Mouse (Mus musculus): ENCODE measurements at regions not wholly inside any gene's neighbourhood (a gene's known extent, or its start where the extent isn't known, plus 50 kb on each side); places are given as distances from the start of the nearest gene placed in this dataset.
A peak's percentile ranks its signal among the peaks of the same experiment; 100 is the strongest.

DNA sequence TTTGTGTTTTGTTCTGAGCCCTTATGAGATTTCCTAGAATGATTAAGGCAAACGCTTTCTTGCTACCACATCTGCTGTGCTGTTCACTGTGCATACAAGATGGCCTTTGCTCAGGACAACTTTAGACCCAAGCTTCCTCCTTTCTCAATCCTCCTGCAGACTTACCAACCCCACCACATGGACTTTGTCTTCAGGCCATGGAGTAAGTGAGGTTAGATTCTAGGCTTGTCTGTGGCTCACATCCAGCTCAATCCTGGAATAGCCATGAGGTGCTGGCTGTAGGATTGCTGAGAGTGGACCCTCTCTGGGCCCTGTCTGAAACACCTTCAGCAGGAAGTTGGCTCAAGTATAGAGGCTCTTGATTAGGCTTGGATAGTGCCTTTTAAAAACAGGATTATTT is 81.5 kb upstream of the Tut7 start:
- no peak overlapping the region for H3K27ac ChIP-seq
- H3K27me3 ChIP-seq, result no peaks in the 10 kb centered on the region
- H3K36me3 ChIP-seq, result no peaks in the 10 kb centered on the region
- 0 out of 2 replicates have a peak, but pooled peaks cover 3% of the 10 kb centered on the region for H3K4me1 ChIP-seq
- 88% methylated on average over 1 of the region's 1 CpGs for WGBS
- no peak overlapping the region for H3K4me2 ChIP-seq
- 0 out of 2 replicates have a peak, but pooled peaks cover 4% of the 10 kb centered on the region for H3K9me3 ChIP-seq
- no peak overlapping the region for H3K4me3 ChIP-seq
- ATAC-seq (ENCODE audit: insufficient number of reproducible peaks, insufficient read depth, low FRiP score, low TSS enrichment, low read depth), result no peak
- H3K9ac ChIP-seq, result no peak overlapping the region

DNA sequence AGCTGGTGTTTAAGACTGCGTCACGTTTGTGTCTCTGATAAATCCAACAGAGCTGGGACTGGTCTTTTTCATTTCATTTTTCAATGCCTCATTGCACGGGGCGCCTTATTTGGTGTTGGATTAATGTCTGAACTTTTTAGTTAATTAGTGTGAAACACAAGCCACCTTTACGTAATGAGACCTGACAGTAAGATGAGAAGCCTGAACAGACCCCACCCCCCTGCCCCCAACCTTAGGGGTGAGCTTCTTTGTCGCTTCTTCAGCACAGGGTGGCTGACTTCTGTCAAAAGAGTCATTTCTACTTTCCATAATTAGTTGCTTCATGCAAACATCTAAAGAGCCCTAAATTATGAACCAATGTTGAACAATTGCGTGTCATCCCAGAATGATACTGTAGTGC is 76.6 kb upstream of the Tut7 start:
- Histone ChIP-seq H3K36me3 (no peaks in the 10 kb centered on the region), H3K4me3 (no peak overlapping the region), H3K4me2 (no peak overlapping the region), H3K9me3 (no peaks in the 10 kb centered on the region), H3K9ac (no peak overlapping the region), H3K4me1 (0 out of 2 replicates have a peak, but pooled peaks cover 6% of the 10 kb centered on the region), H3K27me3 (no peaks in the 10 kb centered on the region), H3K27ac (no peak overlapping the region)
- ATAC-seq (ENCODE audit: insufficient number of reproducible peaks, insufficient read depth, low FRiP score, low TSS enrichment, low read depth), result 0 out of 2 replicates have a peak, but pooled peaks have one; percentile 32
- WGBS, result 55% methylated on average over 7 of the region's 7 CpGs

DNA sequence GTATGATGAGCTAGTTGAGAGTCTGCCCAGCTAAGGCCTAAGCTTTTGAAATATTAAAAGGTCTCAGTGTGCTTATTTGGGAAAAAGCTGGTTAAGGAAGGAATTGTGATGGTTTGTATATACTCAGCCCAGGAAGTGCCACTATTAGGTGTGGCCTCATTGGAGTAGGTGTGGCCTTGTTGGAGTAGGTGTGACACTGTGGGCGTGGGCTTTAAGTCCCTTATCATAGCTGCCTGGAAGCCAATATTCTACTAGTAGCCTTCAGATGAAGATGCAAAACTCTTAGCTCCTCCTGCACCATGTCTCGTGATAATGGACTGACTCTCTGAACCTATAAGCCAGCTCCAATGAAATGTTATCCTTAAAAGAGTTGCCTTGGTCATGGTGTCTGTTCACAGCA is 72.8 kb upstream of the Tut7 start:
- ATAC-seq (ENCODE audit: insufficient number of reproducible peaks, insufficient read depth, low FRiP score, low TSS enrichment, low read depth), result no peak
- no peak overlapping the region for H3K4me3 ChIP-seq
- WGBS, result 91% methylated on average over 2 of the region's 2 CpGs
- peaks cover 16% of the 10 kb centered on the region for H3K4me1 ChIP-seq
- H3K9me3 ChIP-seq, result no peaks in the 10 kb centered on the region
- no peaks in the 10 kb centered on the region for H3K27me3 ChIP-seq
- H3K27ac ChIP-seq, result no peak overlapping the region
- H3K4me2 ChIP-seq, result no peak overlapping the region
- H3K9ac ChIP-seq, result no peak overlapping the region
- H3K36me3 ChIP-seq, result no peaks in the 10 kb centered on the region

DNA sequence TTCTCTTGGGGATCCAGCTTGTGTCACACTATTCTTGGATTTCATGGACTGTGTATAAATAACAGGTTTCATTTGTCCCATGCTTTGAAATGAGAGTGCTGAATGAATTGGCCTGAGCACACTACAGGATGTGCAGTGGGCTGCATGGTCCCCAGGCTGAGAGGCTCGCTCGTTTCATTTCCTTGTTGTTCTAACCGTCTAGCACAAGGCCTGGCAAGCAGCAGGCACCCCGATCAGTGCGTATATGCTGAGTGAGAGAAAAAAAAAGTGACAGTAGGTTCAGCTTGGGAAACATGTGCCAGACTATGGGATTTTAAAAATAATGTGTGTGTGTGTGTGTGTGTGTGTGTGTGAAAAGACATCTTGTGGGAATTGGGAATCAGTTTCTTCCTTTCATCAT is 71.1 kb upstream of the Tut7 start:
- no peak for ATAC-seq (ENCODE audit: insufficient number of reproducible peaks, insufficient read depth, low FRiP score, low TSS enrichment, low read depth)
- H3K4me2 ChIP-seq, result no peak overlapping the region
- no peak overlapping the region for H3K9ac ChIP-seq
- H3K27ac ChIP-seq, result no peak overlapping the region
- whole genome bisulfite sequencing, result 46% methylated on average over 5 of the region's 5 CpGs
- H3K9me3 ChIP-seq, result no peaks in the 10 kb centered on the region
- no peaks in the 10 kb centered on the region for H3K36me3 ChIP-seq
- no peak overlapping the region for H3K4me3 ChIP-seq
- no peaks in the 10 kb centered on the region for H3K27me3 ChIP-seq
- H3K4me1 ChIP-seq, result peaks cover 20% of the 10 kb centered on the region

DNA sequence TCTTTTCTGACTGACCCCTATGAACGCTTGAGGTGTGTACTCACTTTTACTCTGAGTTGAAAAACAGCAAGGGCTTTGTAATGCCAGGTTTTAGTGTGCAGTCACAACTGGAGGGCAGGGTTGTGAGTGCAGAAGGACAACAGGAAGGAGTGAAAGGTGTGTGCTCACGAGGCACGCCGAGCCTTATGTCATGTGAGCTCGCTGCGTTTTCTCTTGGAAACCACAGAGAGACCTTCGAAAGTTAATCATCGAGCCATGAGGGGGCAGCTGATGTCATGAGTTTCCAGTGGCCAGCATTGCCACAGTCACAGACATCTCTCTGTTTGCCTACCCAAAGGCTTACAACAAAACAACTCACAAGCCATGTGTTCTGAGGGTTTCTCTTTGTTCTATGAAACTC is 70.0 kb upstream of the Tut7 start:
- Histone ChIP-seq H3K27ac (no peak overlapping the region), H3K27me3 (no peaks in the 10 kb centered on the region), H3K4me2 (no peak overlapping the region), H3K9ac (no peak overlapping the region), H3K9me3 (no peaks in the 10 kb centered on the region), H3K4me3 (no peak overlapping the region), H3K36me3 (no peaks in the 10 kb centered on the region), H3K4me1 (peaks cover 21% of the 10 kb centered on the region)
- ATAC-seq (ENCODE audit: insufficient number of reproducible peaks, insufficient read depth, low FRiP score, low TSS enrichment, low read depth), result no peak
- 56% methylated on average over 8 of the region's 8 CpGs for WGBS

DNA sequence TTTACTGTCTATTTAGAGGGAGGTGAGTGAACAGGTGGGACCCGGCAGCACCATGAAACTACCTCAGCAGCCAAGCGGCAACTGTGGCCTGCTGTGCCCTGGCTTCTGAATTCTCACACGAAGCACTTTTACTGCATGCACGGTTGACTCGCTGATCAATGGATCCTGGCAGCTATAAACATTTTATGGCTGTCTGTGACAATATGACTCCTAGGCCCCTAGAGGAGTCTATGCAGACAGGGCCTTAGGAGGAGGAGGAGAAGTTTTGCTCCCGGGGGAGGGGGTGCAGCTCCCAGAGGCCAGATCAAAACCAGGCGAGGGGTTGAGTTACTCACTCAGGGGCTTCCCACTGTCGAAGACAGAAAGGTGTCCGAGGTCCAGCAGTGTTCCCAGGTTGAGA is 69.4 kb upstream of the Tut7 start:
- 47% methylated on average over 9 of the region's 9 CpGs for WGBS
- no peak overlapping the region for H3K27ac ChIP-seq

DNA sequence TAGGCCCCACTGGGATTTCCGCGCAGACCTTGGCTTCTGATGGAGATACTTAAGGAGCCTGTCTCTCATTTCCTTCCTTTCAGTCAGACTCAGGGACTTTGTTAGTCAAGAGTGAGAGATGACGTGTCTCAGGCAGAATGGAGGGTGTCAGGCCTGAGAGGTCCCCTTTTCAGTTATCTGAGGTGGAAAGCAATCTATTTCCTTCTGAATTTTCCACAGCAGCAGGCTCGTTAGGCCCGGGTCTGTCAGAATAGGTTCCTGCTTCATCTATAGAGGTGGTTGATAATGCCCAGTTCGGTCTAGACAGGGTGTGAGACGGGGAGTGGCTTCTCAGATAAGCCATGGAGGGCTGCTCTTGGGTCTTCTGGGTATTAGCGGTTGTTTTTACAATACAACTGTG is 68.8 kb upstream of the Tut7 start:
- Histone ChIP-seq H3K4me3 (no peak overlapping the region), H3K27me3 (no peaks in the 10 kb centered on the region), H3K27ac (no peak overlapping the region), H3K36me3 (no peaks in the 10 kb centered on the region), H3K9me3 (no peaks in the 10 kb centered on the region), H3K4me1 (peaks cover 26% of the 10 kb centered on the region), H3K4me2 (no peak overlapping the region), H3K9ac (no peak overlapping the region)
- WGBS, result 76% methylated on average over 8 of the region's 8 CpGs
- ATAC-seq (ENCODE audit: insufficient number of reproducible peaks, insufficient read depth, low FRiP score, low TSS enrichment, low read depth), result no peak

More for the DNA sequence above, 69.4 kb upstream of the Tut7 start:
- Histone ChIP-seq H3K9me3 (no peaks in the 10 kb centered on the region), H3K9ac (no peak overlapping the region), H3K4me3 (no peak overlapping the region), H3K4me1 (peaks cover 26% of the 10 kb centered on the region), H3K36me3 (no peaks in the 10 kb centered on the region), H3K4me2 (no peak overlapping the region), H3K27me3 (no peaks in the 10 kb centered on the region)
- no peak for ATAC-seq (ENCODE audit: insufficient number of reproducible peaks, insufficient read depth, low FRiP score, low TSS enrichment, low read depth)

DNA sequence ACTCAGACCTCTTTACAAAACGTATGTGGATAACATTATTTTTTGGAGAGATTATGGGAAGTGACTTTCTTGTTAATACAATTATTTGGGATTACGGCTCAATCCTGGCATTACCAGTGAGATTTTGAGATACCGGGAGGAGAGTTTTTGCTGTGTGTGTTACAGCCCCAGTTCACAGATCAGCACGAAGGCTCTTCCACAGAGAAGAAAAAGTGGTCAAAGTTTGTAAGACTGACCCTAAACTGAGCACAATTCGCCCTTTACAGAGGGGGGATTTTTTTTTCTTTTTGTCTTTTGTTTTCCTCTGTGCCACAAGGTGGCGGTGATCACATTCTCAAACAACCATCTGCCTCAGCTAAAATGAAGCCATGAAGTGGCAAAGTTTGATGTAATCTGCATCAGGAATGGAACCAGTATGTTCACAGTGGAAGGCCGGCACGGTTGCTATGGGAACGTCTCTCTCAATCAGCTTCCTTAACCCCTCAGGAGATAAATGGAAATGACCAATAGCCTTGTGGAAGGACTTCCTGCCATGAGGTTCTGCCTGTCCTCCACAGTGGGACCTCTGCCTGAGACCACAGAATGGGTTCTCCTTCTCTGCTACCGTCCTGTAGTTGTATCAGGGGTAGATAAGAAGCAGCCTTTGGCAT is 66.6 kb upstream of the Tut7 start:
- Histone ChIP-seq H3K27ac (no peak overlapping the region), H3K4me2 (no peak overlapping the region), H3K9me3 (0 out of 2 replicates have a peak, but pooled peaks cover 6% of the 10 kb centered on the region), H3K27me3 (no peaks in the 10 kb centered on the region), H3K4me3 (no peak overlapping the region), H3K9ac (no peak overlapping the region), H3K4me1 (peaks cover 26% of the 10 kb centered on the region), H3K36me3 (no peaks in the 10 kb centered on the region)
- WGBS, result 14% methylated on average over 10 of the region's 10 CpGs
- 0 out of 2 replicates have a peak, but pooled peaks have one; percentile 23 for ATAC-seq (ENCODE audit: insufficient number of reproducible peaks, insufficient read depth, low FRiP score, low TSS enrichment, low read depth)

DNA sequence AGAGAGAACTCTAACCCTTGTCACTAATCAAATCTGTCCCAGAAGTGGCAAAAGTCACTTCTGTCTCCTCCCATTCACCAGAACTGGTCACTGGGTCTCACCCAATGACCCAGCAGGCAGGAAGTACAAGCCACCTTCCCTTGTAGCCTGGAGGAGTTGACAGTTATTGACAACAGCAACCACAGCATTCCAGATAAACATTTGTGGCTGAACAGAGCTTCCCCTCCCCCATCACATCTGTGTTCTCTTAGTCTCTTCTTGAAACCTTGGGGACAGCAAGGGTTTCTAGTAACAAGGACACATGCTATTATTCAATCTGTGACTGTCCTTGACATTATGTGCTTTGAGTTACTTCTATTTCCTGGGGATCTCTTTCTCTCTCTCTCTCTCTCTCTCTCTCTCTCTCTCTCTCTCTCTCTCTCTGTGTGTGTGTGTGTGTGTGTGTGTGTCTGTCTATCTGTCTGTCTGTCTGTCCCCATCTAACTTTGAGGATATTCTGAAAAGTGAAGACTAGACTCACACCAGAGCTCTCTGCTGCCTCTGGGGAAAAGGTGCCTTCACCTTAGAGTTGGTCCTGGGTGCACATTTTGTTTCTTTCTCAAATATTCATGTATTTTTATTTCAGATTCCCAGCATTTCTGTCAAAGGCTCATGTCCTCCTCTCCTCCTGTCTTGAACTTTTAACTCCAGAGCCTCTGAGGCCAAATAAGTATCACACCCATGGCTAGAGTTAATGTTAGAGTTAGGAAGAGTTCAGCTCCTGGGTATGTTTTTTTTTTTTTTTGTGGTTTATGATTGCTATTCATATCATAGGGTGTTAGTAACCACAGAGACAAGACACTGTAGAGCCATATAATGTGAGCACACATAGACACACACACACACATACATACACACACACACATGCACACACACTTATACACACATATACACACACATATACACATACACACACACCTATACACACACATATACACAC is 65.4 kb upstream of the Tut7 start:
- no peak overlapping the region for H3K4me2 ChIP-seq
- H3K4me3 ChIP-seq, result no peak overlapping the region
- no peak for ATAC-seq (ENCODE audit: insufficient number of reproducible peaks, insufficient read depth, low FRiP score, low TSS enrichment, low read depth)
- peaks cover 26% of the 10 kb centered on the region for H3K4me1 ChIP-seq
- 0 out of 2 replicates have a peak, but pooled peaks cover 6% of the 10 kb centered on the region for H3K9me3 ChIP-seq
- H3K9ac ChIP-seq, result no peak overlapping the region
- no peaks in the 10 kb centered on the region for H3K27me3 ChIP-seq
- peak overlapping the region; percentile 65 for H3K27ac ChIP-seq
- no peaks in the 10 kb centered on the region for H3K36me3 ChIP-seq

DNA sequence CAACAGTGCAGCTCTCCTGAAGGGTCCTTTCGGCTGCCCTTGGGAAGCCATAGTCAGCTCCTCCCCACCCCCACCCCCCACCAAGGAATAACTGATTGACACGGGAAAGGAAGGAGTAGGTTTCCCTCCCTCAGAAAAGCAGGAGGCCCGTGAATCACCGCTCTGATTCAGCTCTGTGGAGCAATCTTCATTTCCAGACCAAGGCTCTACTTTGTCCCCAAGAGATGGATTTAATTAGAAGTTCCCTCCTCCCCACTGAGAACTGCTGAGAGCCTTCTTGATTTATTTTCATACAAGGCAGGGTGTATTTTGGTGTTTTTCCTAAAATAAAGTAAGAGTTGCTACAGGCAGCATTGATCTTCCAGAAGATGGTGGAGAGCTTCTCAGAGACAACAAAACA is 64.4 kb upstream of the Tut7 start:
- 46% methylated on average over 4 of the region's 4 CpGs for WGBS
- Histone ChIP-seq H3K9me3 (0 out of 2 replicates have a peak, but pooled peaks cover 6% of the 10 kb centered on the region), H3K4me1 (peaks cover 24% of the 10 kb centered on the region), H3K27me3 (no peaks in the 10 kb centered on the region), H3K9ac (no peak overlapping the region), H3K27ac (peak overlapping the region; percentile 69), H3K4me3 (no peak overlapping the region), H3K36me3 (no peaks in the 10 kb centered on the region), H3K4me2 (no peak overlapping the region)
- ATAC-seq (ENCODE audit: insufficient number of reproducible peaks, insufficient read depth, low FRiP score, low TSS enrichment, low read depth), result no peak

DNA sequence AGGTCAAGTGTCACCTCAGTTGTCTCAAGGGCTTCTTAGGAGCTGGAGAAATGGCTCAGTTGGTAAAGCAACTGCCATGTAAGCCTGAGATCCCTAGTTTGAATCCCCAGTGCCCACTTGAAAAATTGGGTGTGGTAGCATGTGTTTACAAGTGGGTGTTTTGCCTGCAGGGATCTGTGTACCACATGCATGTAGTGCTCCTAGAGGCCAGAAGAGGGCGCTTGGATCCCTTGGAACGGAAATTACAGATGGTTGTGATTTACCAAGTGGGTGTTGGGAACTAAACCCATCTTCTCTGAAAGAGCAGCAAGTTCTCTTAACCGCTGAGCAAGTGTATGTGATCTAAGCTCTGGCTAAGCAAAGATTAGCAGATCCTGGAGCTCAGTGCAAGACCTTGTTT is 63.6 kb upstream of the Tut7 start:
- Histone ChIP-seq H3K9ac (no peak overlapping the region), H3K4me1 (peaks cover 27% of the 10 kb centered on the region), H3K27me3 (no peaks in the 10 kb centered on the region), H3K36me3 (no peaks in the 10 kb centered on the region), H3K4me2 (no peak overlapping the region), H3K4me3 (no peak overlapping the region), H3K9me3 (0 out of 2 replicates have a peak, but pooled peaks cover 6% of the 10 kb centered on the region), H3K27ac (peak overlapping the region; percentile 69; the same call in 1 of the 2 replicates)
- ATAC-seq (ENCODE audit: insufficient number of reproducible peaks, insufficient read depth, low FRiP score, low TSS enrichment, low read depth), result no peak
- WGBS, result 60% methylated on average over 3 of the region's 3 CpGs
